Mouse (Mus musculus) midbrain, embryonic 12.5 days (tissue): ENCODE measurements around the gene Usp34. TPM values are rescaled to one million over a fixed set of nuclear protein-coding genes. Genes with fewer than 3 reads are reported as not detected.

ENCODE experiments used
- ATAC-seq: fragments of 200-750 bp; cut with Nextera tagmentation; 2 replicates; pipeline ENCODE4 v1.8.0; 2017; ENCODE audit warnings: low read depth, moderate TSS enrichment, moderate library complexity; ENCODE audit not compliant: low FRiP score
- H3K27ac ChIP-seq: fragments of 300-500 bp; sonication (generic); replicated peaks from 2 replicates; pipeline ENCODE4 v1.5.1; 2016; ENCODE audit warnings: mild to moderate bottlenecking
- H3K27me3 ChIP-seq: fragments of 300-500 bp; sonication (generic); 2 replicates; pipeline ENCODE4 v1.6.1; 2016; ENCODE audit warnings: mild to moderate bottlenecking
- H3K36me3 ChIP-seq: fragments of 300-500 bp; sonication (generic); 2 replicates; pipeline ENCODE4 v1.6.1; 2016
- H3K4me1 ChIP-seq: fragments of 300-500 bp; sonication (generic); 2 replicates; pipeline ENCODE4 v1.6.1; 2016
- H3K4me2 ChIP-seq: fragments of 300-500 bp; sonication (generic); replicated peaks from 2 replicates; pipeline ENCODE4 v1.6.1; 2016; ENCODE audit warnings: mild to moderate bottlenecking, moderate library complexity
- H3K4me3 ChIP-seq: fragments of 300-500 bp; sonication (generic); 2 replicates; pipeline ENCODE4 v1.5.1; 2016; ENCODE audit warnings: mild to moderate bottlenecking
- H3K9ac ChIP-seq: fragments of 300-500 bp; sonication (generic); replicated peaks from 2 replicates; pipeline ENCODE4 v1.6.1; 2016; ENCODE audit warnings: mild to moderate bottlenecking, moderate library complexity
- H3K9me3 ChIP-seq: fragments of 300-500 bp; sonication (generic); 2 replicates; pipeline ENCODE4 v1.6.1; 2016; ENCODE audit warnings: mild to moderate bottlenecking
- WGBS: fragments of 180-500 bp; shearing (Covaris S2); methylation state at CpG from one replicate; pipeline ENCODE4 v1.1.7; 2016; 5-methylcytosine and 5-hydroxymethylcytosine counted together
- microRNA-seq: library from miRNA; unstranded; fragments of <30 nt; microRNA quantifications from one replicate; pipeline ENCODE4, GENCODE M21; 2017
- polyA plus RNA-seq: library from polyadenylated mRNA; unstranded; fragments of >200 nt; fragmentation: Nextera tagmentation; extraction: Ambion mirVana; gene quantifications from 2 replicates; pipeline ENCODE4 v1.2.1, GENCODE M21; 2016

The Usp34 gene
- polyA plus RNA-seq, 1 experiment from 2014 or later = 36.5 TPM

GRCm38 (mm10) chr11:23520473-23521205 is 213.9 kb downstream of the Usp34 start, which contains the start of gene 1700093K21Rik:
1700093K21Rik (minus strand) TSS chr11:23521155.
- Histone ChIP-seq H3K4me2 (no peak within 1 kb of the TSS), H3K9me3 (no peaks in the 10 kb centered on the region), H3K27me3 (no peaks in the 10 kb centered on the region), H3K4me3 (no peak within 1 kb of the TSS), H3K4me1 (no peaks in the 10 kb centered on the region; the same call in 1 of the 2 replicates), H3K9ac (no peak within 1 kb of the TSS), H3K36me3 (no peaks in the 10 kb centered on the region), H3K27ac (no peak within 1 kb of the TSS)
- WGBS = 33% methylated on average over 5 of the region's 5 CpGs
- no peak for ATAC-seq

GRCm38 (mm10) chr11:23537446-23537845 is 230.8 kb downstream of the Usp34 start:
- ATAC-seq = no peak
- Histone ChIP-seq H3K9ac (no peak overlapping the region), H3K4me1 (no peaks in the 10 kb centered on the region), H3K27ac (no peak overlapping the region), H3K4me3 (no peak overlapping the region), H3K9me3 (no peaks in the 10 kb centered on the region), H3K27me3 (no peaks in the 10 kb centered on the region), H3K36me3 (no peaks in the 10 kb centered on the region), H3K4me2 (no peak overlapping the region)
- 92% methylated on average over 2 of the region's 2 CpGs for WGBS

Small RNA genes within 50 kb of the gene (microRNA-seq; reads per million reads assigned to microRNA genes)
- not detected for gene Gm47279

Other genes with a start within 250 kb of the Usp34 start
- 155 and 164 TPM in 2 replicates for gene Xpo1, start 50.9 kb upstream of the Usp34 start, polyA plus RNA-seq
- 149 and 166 TPM in 2 replicates for gene Ahsa2, start 191.1 kb downstream of the Usp34 start, polyA plus RNA-seq
- gene 1700093K21Rik, start 214.3 kb downstream of the Usp34 start, polyA plus RNA-seq = not detected in 2 replicates